Mouse (Mus musculus): ENCODE data around the gene Anks1. TPM values are rescaled to one million over a fixed set of nuclear protein-coding genes. Genes with fewer than 3 reads are reported as not detected.

Gene Anks1
- polyA plus RNA-seq, 1 experiment: 45.2 TPM

DNA sequence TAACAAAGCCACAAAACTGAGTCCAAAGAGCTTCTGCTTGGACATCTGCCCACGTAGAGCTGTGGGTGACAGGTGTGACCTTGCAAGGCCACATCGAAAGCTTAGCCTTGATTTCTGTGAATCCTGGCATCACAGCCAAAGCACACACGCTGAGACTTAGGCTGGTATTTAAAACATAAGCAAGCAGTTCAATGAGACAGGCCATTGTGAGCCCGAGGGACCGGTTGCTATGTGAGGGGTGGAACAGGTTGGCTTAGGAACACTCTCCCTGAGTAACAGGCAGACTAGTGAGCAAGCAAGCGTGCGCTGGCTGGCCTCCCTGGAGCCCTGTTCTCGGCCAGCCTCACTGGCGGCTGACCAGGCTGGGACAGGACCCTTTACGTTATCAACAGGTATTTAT is 112.8 kb downstream of the Anks1 start:
- no peak for DNase-seq (ENCODE audit: low spot score)

DNA sequence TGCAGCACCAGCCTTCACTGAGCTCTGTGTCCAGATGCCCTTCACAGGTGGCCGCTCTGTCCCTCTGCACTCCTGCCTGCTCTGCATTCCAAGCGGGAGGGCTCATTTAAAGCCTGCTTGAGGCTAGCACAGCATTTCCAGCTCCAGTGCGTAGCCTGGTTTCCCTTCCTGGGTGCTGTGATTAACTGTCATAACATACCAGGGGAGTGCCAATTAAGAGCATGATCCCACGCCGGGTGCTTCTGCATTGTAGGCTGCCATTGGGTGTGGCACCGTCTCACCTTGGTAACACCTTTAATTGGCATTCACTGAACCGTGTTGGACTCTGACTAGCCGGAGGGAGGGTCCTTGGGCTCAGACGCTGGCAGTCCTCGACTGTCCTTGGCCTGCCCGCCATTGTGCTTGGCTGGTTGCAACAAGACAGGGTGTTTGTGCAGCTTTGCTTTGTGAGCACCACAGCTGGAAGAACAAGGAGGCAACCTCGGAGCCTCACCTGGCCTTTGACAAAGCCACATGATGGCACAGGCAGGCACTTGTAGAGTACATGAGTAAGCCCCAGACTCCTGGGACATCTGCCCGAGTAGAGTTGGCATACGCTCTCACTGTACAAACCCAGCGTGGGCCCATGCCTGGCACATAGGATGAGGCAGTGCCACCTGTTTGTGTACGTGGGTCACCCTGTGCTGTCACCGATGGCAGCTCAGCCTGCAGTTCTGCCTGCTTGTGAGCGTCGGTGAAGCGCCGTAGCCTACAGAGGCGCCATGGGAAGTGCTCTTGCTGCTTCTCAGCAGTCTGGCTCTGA is 113.9 kb downstream of the Anks1 start:
- no peak for DNase-seq (ENCODE audit: low spot score)

DNA sequence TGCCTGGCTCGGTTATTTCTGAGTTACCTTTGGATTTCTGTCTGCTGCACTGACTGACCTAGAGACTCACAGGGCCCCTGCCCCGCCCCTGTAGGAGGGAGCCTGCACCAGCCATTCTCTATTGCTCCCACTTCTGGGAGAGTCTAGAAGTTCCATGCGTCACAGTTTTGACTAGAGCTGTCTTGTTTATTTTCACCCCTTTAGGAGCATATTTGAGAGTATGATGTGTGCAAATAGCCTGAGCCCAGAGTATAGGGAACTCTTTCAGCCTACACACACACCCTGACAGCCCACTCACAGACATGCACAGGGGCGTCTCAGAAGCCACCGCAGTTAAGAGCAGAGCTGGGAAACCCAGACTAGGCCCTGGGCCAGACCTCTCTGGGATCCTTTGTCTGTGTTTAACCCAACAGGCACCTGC is 116.4 kb downstream of the Anks1 start:
- no peak for DNase-seq (ENCODE audit: low spot score)

DNA sequence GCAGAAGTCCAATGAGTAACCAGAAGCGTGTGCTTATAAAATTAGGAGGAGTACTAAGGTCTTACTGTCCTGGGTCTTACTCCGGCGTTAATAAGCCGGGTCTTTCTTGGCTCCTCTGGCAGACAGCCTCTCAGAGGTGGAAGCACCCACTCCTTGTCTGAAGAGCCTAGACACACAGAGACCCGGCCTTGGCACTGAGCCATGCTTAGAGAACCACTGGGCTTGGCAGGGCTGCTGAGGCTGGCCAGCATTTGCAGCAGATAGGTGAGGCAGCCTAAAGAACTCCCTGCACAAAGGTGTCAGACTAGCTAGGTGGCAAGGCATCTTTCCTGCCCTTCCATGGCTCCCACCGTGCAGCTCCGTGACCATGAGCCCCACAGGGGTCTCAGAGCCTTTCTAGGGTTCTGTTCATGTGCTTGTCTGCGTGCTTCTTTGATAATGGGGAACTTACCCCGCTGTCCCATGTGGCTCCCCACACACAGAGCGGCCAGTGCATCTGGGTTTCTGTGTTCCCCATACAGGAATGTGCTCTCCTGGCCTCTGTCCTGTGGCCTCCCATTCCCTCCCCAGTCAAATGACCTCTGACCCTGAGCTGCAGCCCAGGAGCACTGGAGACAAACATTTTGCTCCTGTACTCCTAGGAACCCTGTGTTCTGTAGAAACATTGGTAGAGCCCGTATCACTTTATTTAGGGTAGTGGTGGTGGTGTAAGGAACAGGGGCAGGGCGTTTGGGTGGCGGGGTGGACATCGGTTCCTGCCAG is 117.2 kb downstream of the Anks1 start:
- DNase-seq (ENCODE audit: low spot score): no peak

DNA sequence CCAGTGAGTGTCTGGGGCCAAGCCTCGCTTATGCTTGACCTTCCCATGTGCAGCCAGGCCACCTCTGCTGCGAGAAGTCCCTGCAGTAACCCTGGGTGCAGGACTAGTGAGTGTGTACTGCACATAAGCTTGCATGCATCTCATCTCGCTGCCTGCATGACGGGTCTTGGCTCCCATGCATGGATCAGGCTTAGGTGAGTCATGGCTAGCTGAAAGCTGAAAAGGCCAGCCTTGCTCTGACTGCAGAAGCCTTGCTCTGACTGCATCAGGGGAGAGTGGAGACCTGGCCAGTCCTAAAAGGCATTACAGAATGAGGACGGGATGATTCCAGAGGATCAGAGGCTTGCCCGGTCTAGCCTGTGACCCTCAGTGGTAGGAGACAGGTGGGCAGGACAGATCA is 118.1 kb downstream of the Anks1 start:
- no peak for DNase-seq (ENCODE audit: low spot score)

DNA sequence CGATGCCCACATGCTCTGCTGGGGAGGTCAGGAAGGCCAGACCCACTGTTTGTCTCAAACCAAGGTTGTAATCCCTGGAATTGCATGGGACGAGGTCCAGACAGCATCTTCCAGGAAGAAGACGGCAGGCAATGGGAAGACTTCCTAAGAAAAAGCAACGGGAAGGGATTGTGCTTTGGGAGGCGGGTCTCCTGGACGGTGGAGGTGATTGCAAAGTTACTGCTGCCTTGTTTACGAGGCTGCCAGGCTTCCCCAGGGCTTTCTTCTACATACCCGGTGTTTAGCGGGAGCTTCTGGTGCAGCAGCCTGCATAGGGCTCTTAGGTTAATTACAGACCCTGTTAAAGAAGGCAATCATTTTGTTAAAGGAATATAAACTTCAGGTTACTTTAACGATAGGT is 119.1 kb downstream of the Anks1 start:
- DNase-seq (ENCODE audit: low spot score): no peak

DNA sequence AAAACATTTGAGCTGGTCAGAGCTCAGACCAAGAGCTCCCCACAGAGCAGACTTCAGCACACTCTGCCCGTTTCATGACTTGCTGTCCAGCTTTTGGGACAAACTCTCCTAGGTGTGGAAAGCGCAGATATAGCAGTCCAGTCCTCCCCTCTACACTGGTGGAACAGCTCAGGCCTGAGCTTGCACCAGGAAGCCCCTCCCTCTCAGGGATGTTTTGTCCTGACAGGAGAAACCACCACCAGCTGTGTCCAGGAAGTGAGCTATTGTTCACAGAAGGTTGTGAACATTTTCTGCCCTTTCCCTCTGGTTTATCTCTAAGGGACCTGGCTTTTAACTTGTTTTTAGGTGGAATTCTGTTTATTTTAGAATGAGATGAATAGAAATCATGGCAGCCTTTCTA is 120.2 kb downstream of the Anks1 start:
- no peak for DNase-seq (ENCODE audit: low spot score)

DNA sequence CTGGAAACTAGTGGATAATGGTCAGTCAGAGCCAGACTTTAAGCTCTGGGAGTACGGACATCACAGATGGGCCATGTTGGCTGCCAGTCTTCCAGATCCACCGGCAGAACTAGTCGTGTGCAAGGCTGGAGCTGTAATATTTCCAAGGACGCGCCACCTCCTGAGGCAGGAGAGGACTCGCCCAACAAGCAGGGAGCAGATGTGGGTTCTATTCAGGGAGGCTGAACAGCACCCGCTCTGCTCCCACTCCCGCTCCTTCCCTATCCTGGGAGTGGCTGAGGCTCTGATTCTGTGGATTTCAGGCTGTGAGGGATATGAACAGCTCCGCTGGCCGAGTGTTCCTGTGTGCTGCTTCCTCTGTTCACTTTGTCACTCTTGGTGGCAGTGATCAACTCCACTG is 121.3 kb downstream of the Anks1 start:
- no peak for DNase-seq (ENCODE audit: low spot score)

DNA sequence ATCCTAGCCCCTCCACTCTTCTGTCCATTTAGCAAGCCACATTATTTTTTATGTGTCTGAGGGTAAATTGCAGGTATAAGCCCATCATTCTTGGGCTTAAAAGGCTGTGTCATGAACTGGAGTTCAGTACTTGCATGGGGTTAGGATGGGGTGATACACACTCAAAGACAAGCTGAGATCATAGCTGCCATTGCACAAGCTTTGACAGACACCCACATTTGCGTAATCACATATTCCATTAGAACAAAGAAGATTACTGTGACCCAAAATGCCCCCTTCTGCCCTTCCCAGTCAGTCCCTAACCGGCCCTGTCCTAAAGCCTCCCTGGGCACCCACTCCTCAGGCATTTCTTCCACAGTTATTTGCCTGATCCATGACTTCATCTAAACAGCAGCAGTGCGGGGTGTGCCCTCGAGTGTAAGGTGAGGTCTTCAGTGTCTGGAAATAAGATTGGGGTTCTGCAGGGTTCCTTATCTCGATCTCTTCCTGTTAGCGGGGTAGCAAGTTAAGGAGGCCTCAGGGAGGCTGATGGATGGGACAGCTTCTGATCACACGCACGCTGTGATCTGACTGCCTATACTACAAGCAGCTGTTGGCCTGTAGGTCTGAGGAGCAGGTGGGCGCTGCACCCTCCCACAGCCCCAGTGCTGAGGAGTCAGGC is 122.3 kb downstream of the Anks1 start:
- DNase-seq (ENCODE audit: low spot score): no peak

DNA sequence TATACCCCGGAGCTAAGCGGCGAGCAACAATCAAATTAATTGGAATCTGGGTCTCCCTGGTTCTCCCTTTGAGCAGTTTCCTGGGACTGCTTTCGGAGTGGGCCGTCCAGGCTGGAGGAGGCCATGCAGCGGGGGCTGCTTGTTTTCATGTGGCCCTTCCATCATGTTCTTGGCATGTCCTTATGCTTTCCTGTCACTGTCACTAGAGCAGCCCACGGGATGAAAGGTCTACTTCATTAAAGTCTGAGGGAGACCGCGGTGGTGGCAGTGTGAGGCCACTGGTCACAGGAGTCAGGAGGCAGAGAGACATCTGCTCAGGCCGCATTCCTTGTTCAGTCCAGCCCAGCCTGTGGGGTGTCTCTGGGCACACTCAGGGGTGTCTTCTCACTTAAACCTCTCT is 123.1 kb downstream of the Anks1 start:
- no peak for DNase-seq (ENCODE audit: low spot score)

DNA sequence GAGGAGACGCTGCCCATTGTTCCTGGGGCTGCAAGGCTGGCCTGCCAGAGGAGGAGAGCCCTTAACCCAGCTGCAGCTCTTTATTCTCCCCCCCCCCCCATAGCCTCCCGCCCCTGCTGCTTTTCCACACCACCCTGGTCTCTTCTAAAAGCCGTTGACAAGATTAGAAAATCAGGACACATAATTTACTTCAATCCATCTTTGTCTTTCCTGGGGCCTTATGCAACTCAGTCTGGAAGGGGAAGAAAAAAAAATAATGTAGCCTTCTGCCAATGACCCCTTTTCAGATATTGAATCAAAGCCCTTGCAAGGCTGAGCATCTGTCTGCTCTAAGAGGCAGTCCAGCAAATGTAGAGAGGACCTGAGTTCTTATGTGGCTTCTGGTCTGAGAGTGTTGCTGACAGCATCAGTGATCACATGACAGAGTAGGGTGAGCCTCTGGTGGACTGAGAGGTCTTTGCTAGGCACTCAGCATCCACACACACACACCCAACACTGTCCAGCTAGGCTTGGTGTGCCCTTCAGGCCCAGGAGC is 124.0 kb downstream of the Anks1 start:
- DNase-seq (ENCODE audit: low spot score): no peak

DNA sequence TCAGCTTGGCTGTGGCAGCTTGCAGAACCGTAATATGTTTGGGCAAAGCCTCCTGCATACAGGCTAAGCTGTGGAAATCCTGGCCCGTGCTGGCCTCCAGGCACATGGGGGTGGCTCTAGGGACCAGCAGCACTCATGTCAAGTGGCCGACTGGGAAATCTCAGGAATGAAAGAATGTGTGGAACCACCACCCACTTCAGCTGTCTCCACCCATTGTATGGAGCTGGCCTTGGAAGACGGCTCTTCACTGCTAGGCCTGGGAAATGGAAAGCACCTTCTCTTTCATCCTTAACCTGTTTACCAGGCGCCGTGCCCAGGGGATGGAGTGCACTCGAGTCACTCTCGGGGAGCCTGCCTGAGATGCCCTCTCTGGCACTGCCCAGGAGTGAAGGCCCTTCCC is 125.9 kb downstream of the Anks1 start:
- no peak for DNase-seq (ENCODE audit: low spot score)

DNA sequence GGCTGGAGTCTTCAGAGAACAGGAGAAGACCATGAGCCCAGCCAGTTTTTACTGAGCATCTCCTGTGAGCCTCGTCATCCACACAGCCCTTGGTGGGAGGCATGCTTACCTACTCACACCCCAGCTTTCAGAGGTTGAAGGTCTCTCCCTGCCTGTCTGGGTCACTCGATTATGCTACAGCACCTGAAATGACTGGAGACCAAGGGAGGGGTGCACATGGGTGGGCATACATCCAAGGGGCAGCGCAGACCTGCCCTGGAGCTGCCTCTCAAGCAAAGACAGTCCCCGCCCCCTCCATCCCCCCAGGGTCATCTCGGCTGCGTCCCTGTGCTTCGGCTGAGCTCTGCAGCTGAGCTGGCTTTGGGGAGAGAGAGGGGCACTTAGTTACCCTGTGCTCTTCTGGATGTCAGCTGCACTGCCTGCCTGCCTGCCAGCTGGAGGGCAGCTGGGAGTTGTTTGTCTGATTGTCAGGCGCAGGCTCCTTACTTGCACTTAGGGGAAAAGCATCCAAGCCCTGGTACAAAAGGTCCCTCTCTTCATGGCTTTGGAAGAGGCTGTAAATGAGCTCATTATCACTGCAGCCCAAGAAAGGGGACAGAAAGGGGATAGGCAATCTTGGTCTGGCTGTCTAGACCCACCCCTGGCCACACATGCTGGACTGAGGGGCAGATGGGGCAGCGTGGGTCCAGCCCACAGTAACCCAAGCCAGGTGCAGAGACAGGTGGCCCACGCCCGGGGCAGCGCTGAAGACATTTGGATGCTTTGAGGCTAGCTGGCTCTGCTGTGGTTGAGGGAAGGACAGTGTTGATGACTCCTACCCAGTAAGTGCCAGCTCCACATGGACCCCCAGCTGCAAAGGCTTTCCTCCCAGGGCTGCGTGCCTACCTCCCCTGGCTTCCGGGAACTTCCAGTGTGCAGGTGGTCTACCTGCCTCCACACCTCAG is 128.0 kb downstream of the Anks1 start:
- DNase-seq (ENCODE audit: low spot score): no peak

DNA sequence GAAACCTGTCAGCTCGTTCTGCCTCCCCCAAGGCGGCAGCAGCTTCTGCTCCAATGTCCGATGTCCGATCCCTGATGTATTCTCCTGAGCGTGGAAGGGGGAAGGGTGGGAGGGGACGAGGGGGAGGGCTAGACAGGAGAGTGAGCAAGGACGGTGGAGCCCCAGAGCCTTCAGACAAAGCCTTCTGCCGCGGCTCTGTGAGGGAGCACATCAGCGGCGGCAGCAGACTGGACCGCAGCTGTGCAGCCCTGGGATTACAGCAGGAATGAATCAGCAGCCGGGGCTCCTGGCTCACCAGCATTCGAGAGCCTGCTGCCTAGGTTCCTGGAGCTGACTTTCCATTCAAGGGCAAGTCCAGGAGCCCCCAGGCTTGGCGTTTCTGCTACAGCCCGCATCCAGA is 131.5 kb downstream of the Anks1 start:
- no peak for DNase-seq (ENCODE audit: low spot score)

DNA sequence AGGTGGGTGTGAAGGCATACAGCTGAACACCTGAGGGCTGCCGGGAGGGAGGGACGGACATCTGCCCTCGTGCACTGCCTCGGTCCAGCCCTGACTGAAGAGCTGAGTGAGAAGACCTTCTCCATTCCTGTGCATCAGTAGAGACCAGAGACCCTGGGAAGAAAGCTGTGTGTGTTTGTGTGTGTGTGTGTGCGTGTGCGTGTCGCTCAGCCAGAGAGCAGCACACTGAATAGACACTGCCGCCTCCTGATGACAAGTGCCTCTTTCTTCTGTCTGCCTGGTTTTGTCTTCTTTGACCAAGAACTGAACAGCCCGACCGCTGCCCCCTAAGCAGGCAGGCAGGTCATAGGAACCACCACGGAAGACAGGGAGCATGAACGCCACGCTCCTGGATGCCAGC is 132.2 kb downstream of the Anks1 start:
- DNase-seq (ENCODE audit: low spot score): no peak

DNA sequence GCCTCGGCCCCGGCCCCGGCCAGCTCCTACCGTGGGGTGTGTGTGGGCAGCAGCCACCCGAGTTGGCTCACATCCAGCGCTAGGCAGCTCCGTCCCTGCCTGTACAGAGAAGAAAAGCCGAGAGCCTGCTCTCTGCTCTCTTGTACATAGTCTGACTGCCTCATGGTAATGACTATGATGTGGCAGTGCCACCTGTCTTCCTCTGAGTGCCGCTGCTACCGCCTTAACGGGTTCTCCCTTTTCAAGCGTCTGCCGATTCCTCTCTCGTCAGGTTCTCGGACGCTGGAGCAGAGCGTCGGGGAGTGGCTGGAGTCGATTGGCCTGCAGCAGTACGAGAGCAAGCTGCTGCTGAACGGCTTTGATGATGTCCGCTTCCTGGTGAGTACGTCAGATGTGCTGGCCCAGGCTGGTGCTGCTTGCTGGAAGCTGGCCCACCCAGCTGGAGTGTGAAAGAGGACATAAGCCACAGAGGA is 133.2 kb downstream of the Anks1 start:
- no peak for DNase-seq (ENCODE audit: low spot score)

DNA sequence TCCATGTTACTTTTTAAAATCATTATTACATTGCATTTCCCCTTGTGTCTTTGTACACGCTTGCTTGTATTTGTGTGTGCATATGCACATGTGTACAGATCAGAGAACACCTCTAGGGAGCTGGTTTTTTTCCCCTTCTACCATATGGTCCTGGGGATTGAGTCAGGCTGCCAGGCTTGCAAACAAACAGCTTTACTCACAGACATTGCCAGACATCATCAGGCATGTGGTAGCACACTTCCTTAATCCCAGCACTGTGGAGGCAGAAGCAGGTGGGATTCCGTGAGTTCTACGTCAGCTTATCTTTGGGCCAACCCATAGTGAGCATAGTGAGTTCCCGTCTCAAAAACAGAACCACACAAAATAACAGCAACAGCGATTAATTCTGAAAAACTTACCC is 137.9 kb downstream of the Anks1 start:
- DNase-seq (ENCODE audit: low spot score): no peak

DNA sequence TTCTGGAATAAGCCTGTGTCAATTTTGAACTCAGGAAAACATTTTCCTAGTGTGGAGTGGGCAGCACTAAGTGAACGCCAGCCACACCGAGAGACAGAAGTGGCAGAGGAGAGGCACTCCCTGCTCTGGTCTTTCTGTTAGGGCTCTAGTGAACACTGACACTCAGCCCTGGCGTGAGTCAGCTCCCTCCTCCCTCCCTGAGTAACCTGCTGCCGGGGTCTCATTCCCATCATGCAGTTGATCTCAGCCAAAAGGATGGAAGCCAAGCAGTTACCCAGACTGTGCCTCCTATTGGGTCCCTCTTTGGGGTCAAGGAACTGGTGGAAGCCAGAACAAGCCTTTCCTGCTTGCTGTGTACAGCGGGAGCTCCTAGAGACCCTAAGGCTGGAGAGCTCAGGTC is 138.4 kb downstream of the Anks1 start:
- no peak for DNase-seq (ENCODE audit: low spot score)

DNA sequence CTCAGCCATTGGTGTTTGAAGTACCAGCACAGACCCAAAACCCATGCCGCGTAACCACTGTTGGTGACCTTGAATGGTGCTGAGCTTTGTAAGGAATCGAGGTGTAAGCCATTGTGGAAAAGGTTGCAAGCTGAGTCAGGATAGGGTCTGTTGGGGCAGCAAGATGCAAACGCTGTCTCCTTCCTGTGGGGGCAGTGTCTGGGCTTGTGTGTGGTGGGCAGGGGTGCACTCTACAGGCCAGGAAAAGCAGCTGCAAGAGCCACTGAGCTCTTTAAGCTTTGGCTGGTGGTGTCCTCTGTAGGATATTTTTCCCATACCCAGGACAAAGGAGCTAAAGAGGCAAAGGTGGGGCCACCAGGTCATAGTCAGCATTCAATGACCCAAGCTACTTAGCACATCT is 139.3 kb downstream of the Anks1 start:
- no peak for DNase-seq (ENCODE audit: low spot score)

DNA sequence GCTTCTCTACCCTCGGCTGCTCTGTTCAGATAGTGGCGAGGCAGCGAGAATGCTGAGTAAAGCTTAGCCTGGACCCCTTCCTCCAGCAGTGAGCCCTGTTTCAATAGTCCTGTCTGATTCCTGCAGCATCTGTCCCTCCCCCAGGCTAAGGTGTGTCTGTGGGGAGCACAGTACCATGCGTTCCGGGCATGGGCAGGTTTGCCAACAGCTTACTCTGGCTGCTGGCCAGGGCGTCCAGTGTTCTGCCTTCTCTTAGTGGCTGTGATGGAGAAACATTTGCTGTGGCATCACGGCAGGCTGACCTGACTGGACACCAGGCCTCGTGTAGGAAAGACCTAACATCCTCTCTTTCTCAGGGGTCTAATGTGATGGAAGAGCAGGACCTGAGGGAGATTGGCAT is 141.1 kb downstream of the Anks1 start:
- DNase-seq (ENCODE audit: low spot score): no peak

DNA sequence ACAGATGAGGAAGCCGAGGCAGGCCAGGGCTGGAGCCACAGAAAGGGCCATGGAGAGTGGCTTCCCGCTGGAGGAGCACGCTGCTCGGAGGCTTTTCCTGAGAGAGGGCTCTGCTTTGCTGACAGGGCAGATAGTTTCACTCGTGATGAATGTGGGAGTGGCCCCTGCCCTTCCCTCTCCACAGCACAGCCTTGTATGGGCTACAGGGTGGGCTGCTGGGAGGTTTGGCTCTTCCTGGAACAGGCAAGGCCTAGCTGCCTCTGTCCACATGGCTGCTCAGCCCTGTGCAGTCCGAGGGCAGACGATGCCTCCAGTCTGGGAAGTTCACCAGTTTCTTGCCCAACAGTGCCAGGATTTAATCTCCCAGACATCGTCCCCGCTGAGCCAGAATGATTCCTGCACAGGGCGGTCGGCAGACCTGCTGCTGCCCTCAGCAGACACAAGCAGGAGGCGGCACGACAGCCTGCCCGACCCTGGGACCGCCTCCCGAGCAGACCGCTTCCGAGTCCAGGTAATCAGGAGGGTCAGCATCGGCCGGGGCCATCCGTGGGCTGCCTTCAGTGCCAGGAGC is 143.3 kb downstream of the Anks1 start:
- DNase-seq (ENCODE audit: low spot score): no peak

Measured in urinary bladder, adult 2 months (tissue).